Mouse (Mus musculus): ENCODE data around the gene Kcnq1.

DNA sequence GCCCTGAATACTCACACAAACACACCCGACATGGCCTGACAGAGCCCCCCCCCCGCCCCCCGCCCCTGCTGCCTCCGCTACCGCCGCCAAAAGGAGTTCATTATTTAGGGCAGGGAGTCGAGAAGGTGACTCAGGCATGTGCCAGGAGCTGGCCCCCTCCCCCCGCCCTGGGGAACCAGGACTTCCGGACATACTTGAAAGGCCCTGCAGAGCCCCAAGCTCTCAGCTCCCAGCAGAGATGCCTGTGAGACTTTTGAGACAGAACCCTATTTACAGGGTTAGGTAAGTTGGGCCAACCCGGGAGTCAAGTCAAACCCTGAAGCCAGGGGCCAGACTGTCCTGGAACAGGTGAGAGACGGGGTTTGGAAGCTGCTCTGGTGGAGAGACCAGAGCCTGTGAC lies 355.8 kb downstream of the Kcnq1 start:
- TF ChIP-seq CTCF (IDR thresholded peaks at IDR 0.05; ENCODE audit: low read depth): no peak
- TF ChIP-seq EP300 (optimal IDR thresholded peaks at IDR 0.05): no peak
